Mouse (Mus musculus): Measurements from ENCODE around the gene Rex1bd. TPM values are rescaled to one million over a fixed set of nuclear protein-coding genes. Genes with fewer than 3 reads are reported as not detected.

Gene Rex1bd
- total RNA-seq, 2 experiments from 2014 or later = 2.9 to 5.2 TPM

- no peak for ATAC-seq (replicated peaks; ENCODE audit: low FRiP score, poor library complexity, severe bottlenecking)
Measured at GRCm38 (mm10) chr8:70460606-70461005, 45.9 kb downstream of the Rex1bd start.

- ATAC-seq (replicated peaks; ENCODE audit: low FRiP score, poor library complexity, severe bottlenecking) = no peak
Measured at GRCm38 (mm10) chr8:70460199-70460598, 46.4 kb downstream of the Rex1bd start.

- no peak for ATAC-seq (replicated peaks; ENCODE audit: low FRiP score, poor library complexity, severe bottlenecking)
Measured at GRCm38 (mm10) chr8:70459636-70460035, 46.9 kb downstream of the Rex1bd start.

- ATAC-seq (replicated peaks; ENCODE audit: low FRiP score, poor library complexity, severe bottlenecking) = no peak
Measured at GRCm38 (mm10) chr8:70458462-70458861, 48.1 kb downstream of the Rex1bd start.

- no peak for ATAC-seq (replicated peaks; ENCODE audit: low FRiP score, poor library complexity, severe bottlenecking)
Measured at GRCm38 (mm10) chr8:70457882-70458281, 48.7 kb downstream of the Rex1bd start.

- ATAC-seq (replicated peaks; ENCODE audit: low FRiP score, poor library complexity, severe bottlenecking) = no peak
Measured at GRCm38 (mm10) chr8:70456996-70457395, 49.6 kb downstream of the Rex1bd start.

Other genes starting within 250 kb of the Rex1bd start
- gene Homer3, start 223.9 kb downstream of the Rex1bd start, total RNA-seq (2015; ENCODE audit: low replicate concordance) = 0.63 and 1.3 TPM in 2 replicates
- 0.68 and 2.5 TPM in 2 replicates for gene Homer3, start 223.9 kb downstream of the Rex1bd start, total RNA-seq (2017; ENCODE audit: low replicate concordance)
- gene Ddx49, start 204.3 kb downstream of the Rex1bd start, total RNA-seq (2015; ENCODE audit: low replicate concordance) = 15.0 TPM in 2 replicates
- 23.3 and 40.0 TPM in 2 replicates for gene Ddx49, start 204.3 kb downstream of the Rex1bd start, total RNA-seq (2017; ENCODE audit: low replicate concordance)
- gene Cope, start 204.2 kb downstream of the Rex1bd start, total RNA-seq (2015; ENCODE audit: low replicate concordance) = 52.7 and 89.2 TPM in 2 replicates
- 36.9 and 53.7 TPM in 2 replicates for gene Cope, start 204.2 kb downstream of the Rex1bd start, total RNA-seq (2017; ENCODE audit: low replicate concordance)
- gene Cers1, start 191.0 kb downstream of the Rex1bd start, total RNA-seq (2015; ENCODE audit: low replicate concordance) = not detected in 2 replicates
- gene Cers1, start 191.0 kb downstream of the Rex1bd start, total RNA-seq (2017; ENCODE audit: low replicate concordance) = 0.43 TPM in 1 of 2 replicates, not detected in the other
- not detected in 2 replicates for gene Gdf1, start 176.9 kb downstream of the Rex1bd start, total RNA-seq (2015; ENCODE audit: low replicate concordance)
- gene Gdf1, start 176.9 kb downstream of the Rex1bd start, total RNA-seq (2017; ENCODE audit: low replicate concordance) = not detected in 2 replicates
- 7.1 and 9.2 TPM in 2 replicates for gene Upf1, start 153.5 kb downstream of the Rex1bd start, total RNA-seq (2015; ENCODE audit: low replicate concordance)
- 20.9 and 21.5 TPM in 2 replicates for gene Upf1, start 153.5 kb downstream of the Rex1bd start, total RNA-seq (2017; ENCODE audit: low replicate concordance)
- not detected in 2 replicates for gene Comp, start 133.2 kb downstream of the Rex1bd start, total RNA-seq (2015; ENCODE audit: low replicate concordance)
- 0.43 TPM in 1 of 2 replicates, not detected in the other for gene Comp, start 133.2 kb downstream of the Rex1bd start, total RNA-seq (2017; ENCODE audit: low replicate concordance)
- gene Crtc1, start 67.2 kb downstream of the Rex1bd start, total RNA-seq (2015; ENCODE audit: low replicate concordance) = 4.2 and 4.4 TPM in 2 replicates
- gene Crtc1, start 67.2 kb downstream of the Rex1bd start, total RNA-seq (2017; ENCODE audit: low replicate concordance) = 1.7 and 2.0 TPM in 2 replicates
- gene Klhl26, start 29.8 kb downstream of the Rex1bd start, total RNA-seq (2015; ENCODE audit: low replicate concordance) = 0.38 and 1.7 TPM in 2 replicates
- 1.8 and 2.8 TPM in 2 replicates for gene Klhl26, start 29.8 kb downstream of the Rex1bd start, total RNA-seq (2017; ENCODE audit: low replicate concordance)
- not detected in 2 replicates for gene Tmem59l, start 19.4 kb downstream of the Rex1bd start, total RNA-seq (2015; ENCODE audit: low replicate concordance)
- not detected in 2 replicates for gene Tmem59l, start 19.4 kb downstream of the Rex1bd start, total RNA-seq (2017; ENCODE audit: low replicate concordance)
- 3.7 TPM in 1 of 2 replicates, not detected in the other for gene Crlf1, start 13.6 kb downstream of the Rex1bd start, total RNA-seq (2015; ENCODE audit: low replicate concordance)
- 2.5 TPM in 1 of 2 replicates, not detected in the other for gene Crlf1, start 13.6 kb downstream of the Rex1bd start, total RNA-seq (2017; ENCODE audit: low replicate concordance)
- gene Uba52, start 4.0 kb upstream of the Rex1bd start, total RNA-seq (2015; ENCODE audit: low replicate concordance) = 653 and 914 TPM in 2 replicates
- gene Uba52, start 4.0 kb upstream of the Rex1bd start, total RNA-seq (2017; ENCODE audit: low replicate concordance) = 249 and 1,009 TPM in 2 replicates
- gene Fkbp8, start 21.0 kb upstream of the Rex1bd start, total RNA-seq (2015; ENCODE audit: low replicate concordance) = 27.1 and 47.4 TPM in 2 replicates
- gene Fkbp8, start 21.0 kb upstream of the Rex1bd start, total RNA-seq (2017; ENCODE audit: low replicate concordance) = 53.5 and 56.9 TPM in 2 replicates
- gene Kxd1, start 21.2 kb upstream of the Rex1bd start, total RNA-seq (2015; ENCODE audit: low replicate concordance) = 21.7 and 45.3 TPM in 2 replicates
- gene Kxd1, start 21.2 kb upstream of the Rex1bd start, total RNA-seq (2017; ENCODE audit: low replicate concordance) = 10.9 and 18.1 TPM in 2 replicates
- 2.5 and 5.2 TPM in 2 replicates for gene Ell, start 32.7 kb upstream of the Rex1bd start, total RNA-seq (2015; ENCODE audit: low replicate concordance)
- 4.0 and 4.7 TPM in 2 replicates for gene Ell, start 32.7 kb upstream of the Rex1bd start, total RNA-seq (2017; ENCODE audit: low replicate concordance)
- gene Isyna1, start 87.6 kb upstream of the Rex1bd start, total RNA-seq (2015; ENCODE audit: low replicate concordance) = 3.8 and 6.1 TPM in 2 replicates
- 1.4 and 7.7 TPM in 2 replicates for gene Isyna1, start 87.6 kb upstream of the Rex1bd start, total RNA-seq (2017; ENCODE audit: low replicate concordance)
- 6.3 and 10.9 TPM in 2 replicates for gene Ssbp4, start 102.1 kb upstream of the Rex1bd start, total RNA-seq (2015; ENCODE audit: low replicate concordance)
- 6.3 and 13.8 TPM in 2 replicates for gene Ssbp4, start 102.1 kb upstream of the Rex1bd start, total RNA-seq (2017; ENCODE audit: low replicate concordance)
- gene Lrrc25, start 109.4 kb upstream of the Rex1bd start, total RNA-seq (2015; ENCODE audit: low replicate concordance) = 5.4 and 9.0 TPM in 2 replicates
- gene Lrrc25, start 109.4 kb upstream of the Rex1bd start, total RNA-seq (2017; ENCODE audit: low replicate concordance) = 0.98 and 2.3 TPM in 2 replicates
- gene Gdf15, start 125.7 kb upstream of the Rex1bd start, total RNA-seq (2015; ENCODE audit: low replicate concordance) = not detected in 2 replicates
- 0.60 TPM in 1 of 2 replicates, not detected in the other for gene Gdf15, start 125.7 kb upstream of the Rex1bd start, total RNA-seq (2017; ENCODE audit: low replicate concordance)
- gene Pgpep1, start 153.6 kb upstream of the Rex1bd start, total RNA-seq (2015; ENCODE audit: low replicate concordance) = 1.2 and 5.9 TPM in 2 replicates
- 0.28 and 1.4 TPM in 2 replicates for gene Pgpep1, start 153.6 kb upstream of the Rex1bd start, total RNA-seq (2017; ENCODE audit: low replicate concordance)
- 41.1 and 51.6 TPM in 2 replicates for gene Lsm4, start 166.5 kb upstream of the Rex1bd start, total RNA-seq (2015; ENCODE audit: low replicate concordance)
- gene Lsm4, start 166.5 kb upstream of the Rex1bd start, total RNA-seq (2017; ENCODE audit: low replicate concordance) = 20.9 and 26.2 TPM in 2 replicates
- 29.2 and 53.9 TPM in 2 replicates for gene Jund, start 192.2 kb upstream of the Rex1bd start, total RNA-seq (2015; ENCODE audit: low replicate concordance)
- gene Jund, start 192.2 kb upstream of the Rex1bd start, total RNA-seq (2017; ENCODE audit: low replicate concordance) = 52.2 and 61.9 TPM in 2 replicates
- not detected in 2 replicates for gene Iqcn, start 196.7 kb upstream of the Rex1bd start, total RNA-seq (2015; ENCODE audit: low replicate concordance)
- not detected in 2 replicates for gene Iqcn, start 196.7 kb upstream of the Rex1bd start, total RNA-seq (2017; ENCODE audit: low replicate concordance)
- gene Gm3336, start 211.8 kb upstream of the Rex1bd start, total RNA-seq (2015; ENCODE audit: low replicate concordance) = not detected in 2 replicates
- not detected in 2 replicates for gene Gm3336, start 211.8 kb upstream of the Rex1bd start, total RNA-seq (2017; ENCODE audit: low replicate concordance)
- not detected in 2 replicates for gene Pde4c, start 217.0 kb upstream of the Rex1bd start, total RNA-seq (2015; ENCODE audit: low replicate concordance)
- not detected in 2 replicates for gene Pde4c, start 217.0 kb upstream of the Rex1bd start, total RNA-seq (2017; ENCODE audit: low replicate concordance)
- not detected in 2 replicates for gene Rab3a, start 247.9 kb upstream of the Rex1bd start, total RNA-seq (2015; ENCODE audit: low replicate concordance)
- 1.5 TPM in 1 of 2 replicates, not detected in the other for gene Rab3a, start 247.9 kb upstream of the Rex1bd start, total RNA-seq (2017; ENCODE audit: low replicate concordance)

Measured in erythroblast, adult 5-6 weeks (primary cell).